Mouse (Mus musculus): Measurements from ENCODE around the gene Tmcc2.

GRCm38 (mm10) chr1:132342518-132342917 lies 48.6 kb downstream of the Tmcc2 start:
- TF ChIP-seq GATA1 (IDR thresholded peaks at IDR 0.05; ENCODE audit: borderline replicate concordance, low read length) = no peak
- TF ChIP-seq FLI1 (IDR thresholded peaks at IDR 0.05; ENCODE audit: low read length) = no peak
